Mouse (Mus musculus) layer of hippocampus, adult 11-12 months (tissue): ENCODE measurements around the gene Galnt10.

Experiments used
- DNase-seq: peaks from one replicate; pipeline ENCODE4 v3.0.0; 2022; ENCODE audit warnings: low spot score

Gene Galnt10

DNA sequence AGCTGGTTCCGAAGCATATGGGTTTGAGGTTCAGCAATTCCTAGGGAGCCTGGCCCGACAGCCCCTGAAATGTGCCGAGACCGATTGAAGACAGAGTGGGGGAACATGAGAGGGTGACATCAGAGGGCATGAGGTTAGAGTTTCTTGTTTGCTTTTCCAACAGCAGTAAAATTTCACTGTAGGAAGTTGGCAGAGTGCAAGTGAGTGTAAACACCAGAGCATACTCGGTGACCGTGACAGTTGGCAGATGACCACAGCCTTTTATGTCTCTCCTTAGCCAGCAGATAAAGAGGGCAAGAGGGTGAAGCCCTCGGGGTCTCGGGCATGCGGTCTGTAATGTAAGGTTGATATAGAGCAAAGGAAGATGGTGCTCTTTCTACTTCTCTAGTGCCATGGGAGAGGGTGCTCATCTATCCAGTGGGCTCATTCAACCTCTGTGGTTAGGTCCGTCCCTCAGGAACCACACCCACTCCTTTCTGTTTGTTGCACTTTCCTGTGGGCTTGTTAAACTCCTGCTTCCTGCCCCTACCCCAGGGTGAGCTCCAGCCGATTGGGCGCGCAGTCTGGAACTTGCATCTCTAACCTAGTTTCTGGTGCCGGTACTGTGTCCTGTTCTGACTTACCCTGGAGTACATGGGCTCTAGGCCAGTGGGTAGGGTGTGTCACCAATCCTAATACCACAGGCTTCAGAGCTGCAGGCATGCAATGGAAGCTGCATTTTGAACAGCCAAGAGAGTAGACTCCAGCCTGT is 43.1 kb downstream of the Galnt10 start:
- DNase-seq = no peak

DNA sequence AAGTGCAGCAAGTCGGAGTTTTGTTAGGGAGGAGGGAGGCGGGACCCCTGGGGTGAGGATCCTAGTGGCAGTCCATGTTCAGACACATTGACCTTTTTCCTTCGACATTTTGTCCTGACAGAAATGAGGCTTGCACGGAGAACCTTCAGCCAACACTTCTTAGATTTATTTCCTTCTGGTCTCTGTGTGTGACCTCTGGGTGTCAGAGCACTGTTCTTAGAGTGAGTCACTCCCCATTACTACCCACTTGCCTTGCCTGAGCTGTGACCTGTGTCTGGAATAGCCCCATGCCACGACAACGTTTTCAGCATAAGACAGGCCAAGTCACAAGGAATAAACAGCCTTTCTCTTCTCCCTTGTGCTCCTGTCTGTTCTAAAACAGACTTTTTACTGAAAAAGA is 44.6 kb downstream of the Galnt10 start:
- no peak for DNase-seq

DNA sequence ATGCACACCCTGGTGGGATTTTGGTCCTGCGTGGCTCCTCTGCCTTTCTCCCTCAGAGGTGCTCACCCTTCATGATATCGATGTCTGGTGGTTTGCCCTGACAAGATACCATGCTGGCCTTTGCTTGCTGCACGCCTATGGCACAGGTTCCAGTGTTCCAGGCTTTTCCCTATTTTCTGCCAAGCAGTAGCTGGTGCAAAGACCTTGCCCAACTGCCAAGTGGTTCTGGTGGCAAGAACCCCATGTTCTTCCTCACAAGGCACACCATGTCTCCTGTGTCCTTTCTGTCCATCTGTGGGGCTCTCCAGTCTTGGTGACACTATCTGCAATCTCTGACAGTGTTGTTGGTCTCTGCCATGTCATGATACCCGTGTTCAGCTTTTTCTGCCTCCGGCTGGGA is 45.6 kb downstream of the Galnt10 start:
- DNase-seq = no peak

DNA sequence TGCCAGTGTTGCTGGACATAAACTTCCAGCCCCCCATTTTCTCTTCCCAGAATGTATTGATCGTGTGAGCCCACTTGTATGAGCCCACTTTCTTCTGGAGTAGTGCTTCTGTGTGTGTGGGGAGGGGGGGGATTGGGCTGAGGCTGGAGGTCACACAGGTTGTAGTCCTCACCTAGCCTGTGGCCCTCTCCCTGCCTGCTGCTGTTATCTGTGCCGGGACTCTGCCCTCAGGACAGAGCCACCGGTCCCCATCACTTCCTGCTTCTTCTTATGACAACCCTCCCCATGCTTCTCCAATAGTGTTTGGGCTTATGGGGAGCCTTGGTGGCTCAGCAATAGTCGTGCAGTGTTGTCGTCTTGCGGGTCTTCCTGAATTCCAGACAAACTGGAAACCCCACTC is 46.7 kb downstream of the Galnt10 start:
- DNase-seq = no peak

DNA sequence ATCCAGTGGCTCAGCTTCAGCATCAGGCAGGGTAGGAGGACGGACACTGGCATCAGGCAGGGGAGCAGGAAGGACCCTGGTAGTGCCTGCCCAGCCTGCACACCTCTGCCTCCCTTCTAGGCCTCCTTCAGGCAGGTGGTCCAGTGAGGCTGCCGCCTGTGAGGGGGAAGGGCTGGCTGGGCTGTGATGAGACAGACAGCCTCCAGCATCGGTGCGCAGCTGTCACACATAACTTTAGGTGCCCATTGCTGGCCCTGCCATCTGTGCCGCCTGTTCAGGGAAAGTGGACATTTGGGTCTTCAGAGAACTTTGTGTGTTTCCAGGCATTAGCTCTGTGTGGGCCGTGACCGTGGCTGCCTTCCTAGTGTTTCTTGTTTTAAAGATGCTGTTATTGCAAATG is 47.5 kb downstream of the Galnt10 start:
- no peak for DNase-seq

DNA sequence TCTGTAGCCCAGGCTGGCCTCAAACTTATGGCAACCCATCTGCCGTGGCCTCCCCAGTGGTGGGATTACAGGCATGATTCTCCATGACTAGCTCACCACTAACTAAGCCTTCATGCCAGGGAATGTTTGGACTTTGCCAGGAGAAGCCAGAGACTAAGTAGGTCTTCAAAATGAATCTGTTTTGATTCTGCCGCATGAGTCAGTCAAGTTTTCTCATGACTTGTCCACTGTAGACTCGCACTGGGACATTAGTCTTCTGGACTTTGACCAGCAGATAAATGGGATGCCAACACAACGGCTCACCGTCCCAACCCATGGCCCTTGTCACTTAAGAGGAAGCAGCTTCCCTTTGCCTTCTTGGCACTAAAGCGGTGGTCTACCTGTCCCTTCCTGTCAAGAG is 49.2 kb downstream of the Galnt10 start:
- no peak for DNase-seq

DNA sequence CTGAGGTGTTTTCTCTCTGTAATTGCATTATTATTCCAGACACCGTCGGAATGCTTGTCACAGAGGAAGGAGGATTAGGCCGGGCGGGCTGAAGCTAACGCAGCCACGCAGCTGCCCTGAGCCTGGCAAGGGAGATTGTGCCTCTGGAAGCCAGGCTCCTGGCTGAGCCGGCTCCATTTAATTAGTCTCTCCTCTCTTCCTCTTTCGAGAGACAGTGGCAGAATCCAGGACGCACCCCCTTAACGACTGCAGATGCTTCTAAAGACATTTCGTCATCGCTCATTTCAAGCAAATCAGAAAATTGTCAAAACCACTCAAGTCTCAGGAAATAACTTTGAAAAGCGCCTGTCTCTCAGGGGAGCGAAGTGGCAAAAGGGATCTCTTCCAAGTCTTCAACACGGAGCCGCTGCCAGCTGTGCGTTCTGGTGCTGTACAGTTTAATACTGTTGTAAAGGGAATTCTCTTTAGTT is 51.0 kb downstream of the Galnt10 start:
- no peak for DNase-seq

DNA sequence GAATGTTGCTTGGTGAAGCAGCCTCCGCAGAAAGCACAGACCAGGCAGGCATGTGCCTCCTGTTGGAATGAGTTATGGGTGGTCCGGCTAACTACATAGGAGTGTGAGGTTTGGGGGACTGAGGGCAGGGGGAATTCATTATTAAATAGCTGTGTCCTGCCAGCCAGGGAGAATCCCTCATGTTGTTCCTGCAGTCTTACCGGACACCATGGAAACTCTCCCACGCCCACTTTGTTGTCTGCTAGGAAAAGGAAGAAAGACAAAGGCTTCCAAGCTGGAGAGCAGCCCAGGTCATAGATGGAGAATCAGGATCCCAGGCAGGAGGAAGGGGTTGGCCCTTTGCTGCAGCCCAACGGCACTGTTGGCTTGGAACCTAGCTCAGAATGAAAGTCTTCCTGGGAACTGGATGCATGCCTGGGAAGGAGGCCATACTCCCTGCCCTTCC is 51.6 kb downstream of the Galnt10 start:
- DNase-seq = no peak

DNA sequence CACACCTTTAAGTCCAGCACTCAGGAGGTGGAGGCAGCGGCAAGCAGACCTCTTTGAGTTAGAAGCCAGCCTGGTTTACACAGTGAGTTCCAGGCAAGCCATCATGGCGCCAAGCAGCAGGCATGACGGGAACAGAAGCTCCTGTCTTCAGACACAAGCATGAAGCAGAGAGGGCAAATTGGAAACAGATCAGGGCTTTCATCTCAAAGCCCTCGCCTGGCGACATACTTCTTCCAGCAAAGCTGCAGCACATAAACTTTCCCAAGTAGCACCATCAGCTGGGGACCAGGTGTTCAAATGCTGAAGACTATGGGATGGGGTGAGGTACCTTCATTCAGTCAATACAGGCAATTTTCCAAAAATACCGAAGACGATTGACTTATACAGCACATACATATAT is 54.9 kb downstream of the Galnt10 start:
- DNase-seq = no peak

DNA sequence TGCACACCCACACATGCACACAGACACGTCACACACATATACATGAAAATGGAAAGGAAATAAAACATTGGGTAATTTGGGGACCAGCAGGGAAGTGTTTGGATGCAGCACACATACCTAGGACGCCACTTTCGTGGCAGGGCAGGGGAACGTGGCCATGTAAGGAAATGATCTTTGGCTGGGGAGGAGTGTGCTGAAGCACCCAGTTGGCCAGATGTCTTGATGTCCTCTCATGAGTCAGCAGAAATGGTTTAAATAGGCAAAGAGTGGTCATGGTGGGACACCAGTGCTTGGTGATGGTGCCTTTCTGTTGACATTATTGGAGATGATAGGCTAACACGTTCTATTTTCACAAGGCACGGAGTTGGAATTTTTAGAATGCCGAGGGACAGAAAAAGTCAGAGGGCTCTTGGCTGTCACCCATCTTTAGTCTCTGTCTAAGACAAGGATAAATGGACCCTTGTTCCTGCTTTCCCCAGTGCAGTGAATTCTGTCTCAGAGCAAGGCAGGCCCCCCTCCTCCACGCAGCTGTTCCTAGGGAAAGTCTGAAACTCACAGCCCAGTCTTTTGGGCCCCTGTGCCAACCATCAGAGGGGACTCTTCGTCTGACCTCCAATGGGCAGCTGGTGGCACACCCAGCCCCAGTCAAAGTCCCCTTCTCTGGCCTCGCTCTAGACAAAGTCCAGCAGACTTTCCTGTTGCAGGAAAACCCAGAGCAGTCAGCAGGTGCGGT is 56.1 kb downstream of the Galnt10 start:
- no peak for DNase-seq

DNA sequence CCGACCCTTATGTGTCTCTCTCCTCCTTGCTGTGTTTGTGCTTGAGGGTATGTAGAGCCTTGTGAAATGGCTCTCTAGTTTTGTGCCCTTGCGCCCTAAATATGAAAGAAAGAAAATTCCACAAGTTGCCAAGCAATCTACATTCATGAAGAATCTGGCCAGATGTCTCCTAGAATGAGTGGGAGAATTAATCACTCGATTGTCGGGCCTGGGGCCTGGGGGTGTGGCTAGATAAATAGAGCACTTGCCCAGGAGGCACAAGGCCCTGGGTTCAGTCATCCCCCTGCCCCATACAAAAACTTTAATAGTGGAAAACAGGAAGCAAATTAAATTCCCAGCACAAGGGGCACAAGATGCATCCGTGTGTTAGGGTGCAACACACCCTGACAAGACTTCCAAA is 56.7 kb downstream of the Galnt10 start:
- DNase-seq = no peak

DNA sequence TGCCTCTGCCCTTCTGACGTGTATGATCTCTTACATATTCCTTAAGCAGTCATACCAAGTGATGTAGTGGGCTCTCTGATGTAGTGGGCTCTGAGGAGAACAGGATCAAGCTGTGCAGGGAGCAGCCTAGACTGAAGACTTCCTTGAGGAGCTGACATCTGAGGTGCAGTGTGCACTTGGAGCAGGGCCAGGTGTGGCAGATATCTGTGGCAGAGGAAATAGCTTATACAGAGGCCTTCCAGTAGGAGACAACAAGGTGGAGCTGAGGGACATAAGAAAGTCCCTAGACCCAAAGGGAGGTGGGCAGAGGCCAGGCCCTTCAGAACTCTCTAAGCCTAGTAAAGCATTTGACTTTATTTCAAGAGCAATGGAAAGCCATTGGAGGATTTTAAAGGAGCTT is 61.4 kb downstream of the Galnt10 start:
- DNase-seq = no peak

DNA sequence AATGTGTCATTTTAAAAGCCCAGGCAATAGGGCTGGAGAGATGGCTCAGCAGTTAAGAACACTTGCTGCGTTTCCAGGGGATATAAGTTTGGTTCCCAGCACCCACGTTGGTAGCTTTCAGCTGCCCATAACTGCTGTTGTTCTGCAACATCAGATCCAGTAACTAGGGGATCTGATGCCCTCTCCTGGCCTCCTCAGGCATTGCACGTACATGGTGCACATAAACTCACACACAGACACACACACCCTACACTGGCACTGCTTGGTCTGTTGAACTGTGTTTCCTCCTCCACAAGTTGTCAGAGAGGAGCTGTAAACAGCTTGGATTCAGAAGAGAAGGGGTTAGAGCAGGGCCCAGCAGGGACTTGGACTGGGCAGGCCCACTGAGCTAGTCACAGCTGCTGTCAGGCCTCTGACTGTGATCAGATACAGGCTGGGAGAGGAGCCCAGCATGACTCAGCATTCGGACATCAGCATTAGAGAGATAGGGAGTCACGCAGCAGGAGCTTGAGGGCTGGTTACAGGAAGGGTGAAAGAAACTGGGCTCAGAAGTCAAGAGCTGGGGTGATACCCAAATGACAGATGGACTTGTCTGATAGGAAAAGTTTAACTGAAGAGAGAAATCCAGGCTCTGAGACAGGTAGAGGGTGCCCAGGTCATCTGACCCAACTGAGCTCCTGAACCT is 62.0 kb downstream of the Galnt10 start:
- no peak for DNase-seq

DNA sequence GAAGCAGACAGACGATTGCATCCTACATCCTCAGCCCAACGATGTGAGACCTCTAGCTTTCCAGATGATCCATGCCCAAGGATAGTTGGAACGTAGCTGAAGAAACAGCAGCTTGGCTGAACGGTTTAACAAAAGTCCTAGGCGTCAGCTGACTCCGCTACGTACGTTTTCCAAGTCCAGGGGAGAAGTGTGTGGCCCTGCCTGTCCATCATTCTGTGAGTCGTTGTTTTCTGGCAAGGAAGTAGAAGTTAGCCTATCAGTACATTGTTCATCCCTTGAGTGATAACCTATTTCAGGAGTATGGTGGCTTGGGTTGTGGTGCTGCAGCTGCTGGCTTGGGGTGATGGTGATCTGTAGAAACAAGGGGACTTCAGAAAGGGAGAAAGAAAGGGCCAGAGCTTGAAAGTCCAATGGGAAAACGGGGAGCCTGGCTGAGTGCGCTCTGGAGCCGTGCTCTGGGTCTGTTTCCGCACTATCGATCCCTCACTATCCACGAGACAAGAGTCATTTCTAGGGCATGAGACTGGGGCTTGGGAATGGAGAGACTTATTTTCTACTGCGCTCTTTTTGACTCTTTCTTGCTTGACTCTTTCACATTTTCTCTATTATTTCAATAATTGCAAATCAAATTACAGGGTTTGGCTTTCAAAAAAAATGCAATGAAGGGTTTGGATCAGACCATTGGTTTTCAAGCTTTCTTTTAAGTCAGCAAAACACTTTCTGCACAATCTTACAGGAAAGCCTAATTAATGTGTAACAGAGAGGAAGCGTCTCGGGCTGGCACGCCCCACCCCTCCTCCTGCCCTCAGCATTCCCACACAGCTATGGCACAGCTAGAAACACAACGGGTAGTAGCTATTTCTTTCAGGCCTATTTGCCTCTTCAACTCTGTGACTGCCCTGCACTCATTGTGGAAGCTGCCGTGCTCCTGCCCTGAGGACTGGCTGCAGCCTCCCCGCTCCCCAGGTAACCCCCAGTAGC is 63.2 kb downstream of the Galnt10 start:
- no peak for DNase-seq

DNA sequence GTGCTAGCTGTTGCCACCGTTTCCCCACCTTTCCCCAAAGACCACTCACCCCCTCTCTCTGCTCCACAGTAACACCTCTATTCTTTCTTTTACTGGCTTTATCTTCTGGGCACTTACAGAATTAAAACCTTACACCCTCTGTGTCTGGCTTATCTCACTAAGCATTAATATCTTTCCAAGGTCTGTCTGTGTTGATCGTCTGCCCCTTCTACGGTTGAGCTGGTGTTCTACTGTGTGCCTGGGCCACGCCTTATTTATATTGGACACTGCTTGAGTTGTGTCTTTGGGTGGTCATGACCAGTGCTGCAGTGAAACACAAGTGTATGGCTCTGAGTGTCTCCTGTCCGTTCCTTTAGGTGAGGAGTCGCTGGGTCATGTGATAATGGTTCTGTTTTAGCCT is 68.7 kb downstream of the Galnt10 start:
- no peak for DNase-seq

DNA sequence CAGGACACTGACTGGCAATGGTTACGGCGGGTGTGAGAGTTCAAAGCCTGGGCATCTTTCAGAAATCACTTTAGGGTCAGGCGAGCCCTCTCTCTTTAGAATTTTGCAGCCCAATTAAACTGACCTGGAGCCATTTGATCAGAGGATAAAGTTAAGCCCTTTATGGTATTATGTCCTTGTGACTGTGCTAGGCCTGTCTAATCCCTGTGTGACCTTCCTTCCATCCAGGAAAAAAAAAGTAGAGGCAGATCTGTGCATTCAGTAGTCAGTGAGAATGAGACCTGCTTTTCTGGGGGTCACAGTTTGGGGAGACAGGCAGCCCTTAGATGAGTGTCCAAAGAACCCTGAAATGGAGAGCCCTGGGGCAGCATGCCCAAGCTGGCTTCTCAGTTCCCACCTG is 71.5 kb downstream of the Galnt10 start:
- no peak for DNase-seq

DNA sequence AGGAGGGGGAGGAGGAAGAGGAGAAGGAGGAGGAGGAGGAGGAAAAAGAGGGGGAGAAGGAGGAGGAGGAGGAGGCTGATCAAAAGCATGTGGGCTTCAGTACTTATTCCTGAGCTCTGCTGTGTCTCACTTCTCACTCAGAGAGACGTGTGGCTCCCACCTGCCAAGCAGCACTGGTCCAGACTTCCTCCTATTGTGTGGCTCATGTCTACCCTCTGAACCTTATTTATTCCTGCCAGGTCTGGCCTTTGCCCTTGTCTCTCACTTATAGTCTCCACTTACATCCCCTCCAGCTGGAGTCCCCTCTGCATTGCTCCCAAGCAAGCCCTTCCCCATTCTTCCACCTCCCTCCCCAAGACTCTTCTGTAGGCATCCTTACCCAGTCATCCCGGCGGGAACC is 72.2 kb downstream of the Galnt10 start:
- DNase-seq = no peak

DNA sequence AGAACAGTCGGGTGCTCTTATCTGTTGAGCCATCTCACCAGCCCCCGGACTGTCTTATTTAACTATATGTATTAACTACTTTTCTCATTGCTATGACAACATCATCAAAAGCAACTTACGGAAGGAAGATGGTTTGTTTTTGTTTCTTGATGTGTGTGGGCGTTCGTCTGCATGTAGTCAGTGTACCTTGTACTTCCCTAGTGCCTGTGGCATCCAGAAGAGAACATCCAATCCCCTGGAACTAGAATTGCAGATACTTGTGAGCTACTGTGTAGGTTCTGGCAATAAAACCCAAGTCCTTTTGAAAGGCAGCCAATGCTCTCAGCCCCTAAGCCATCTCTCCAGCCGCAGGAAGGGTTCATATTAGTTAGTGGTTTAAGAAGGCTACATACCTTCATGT is 72.8 kb downstream of the Galnt10 start:
- no peak for DNase-seq

DNA sequence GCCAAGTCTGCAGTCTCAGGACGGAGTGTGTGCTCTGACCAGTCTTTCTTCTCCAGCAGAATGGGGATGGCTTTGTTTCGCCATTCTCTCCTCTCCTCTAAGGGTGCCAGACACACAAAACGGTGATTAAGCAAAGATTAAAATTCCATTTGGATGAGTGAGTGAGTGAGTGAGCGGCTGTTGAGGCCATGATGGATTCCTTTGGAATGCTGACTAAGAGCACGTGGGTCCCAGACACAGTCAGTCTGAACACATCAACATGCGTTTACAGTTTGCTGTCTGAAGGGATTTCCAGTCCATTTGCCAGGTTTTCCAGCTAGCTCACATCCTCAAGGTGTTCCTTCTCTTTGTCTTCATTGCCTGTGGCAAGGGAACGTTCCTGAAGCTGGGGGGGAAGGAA is 74.4 kb downstream of the Galnt10 start:
- no peak for DNase-seq

DNA sequence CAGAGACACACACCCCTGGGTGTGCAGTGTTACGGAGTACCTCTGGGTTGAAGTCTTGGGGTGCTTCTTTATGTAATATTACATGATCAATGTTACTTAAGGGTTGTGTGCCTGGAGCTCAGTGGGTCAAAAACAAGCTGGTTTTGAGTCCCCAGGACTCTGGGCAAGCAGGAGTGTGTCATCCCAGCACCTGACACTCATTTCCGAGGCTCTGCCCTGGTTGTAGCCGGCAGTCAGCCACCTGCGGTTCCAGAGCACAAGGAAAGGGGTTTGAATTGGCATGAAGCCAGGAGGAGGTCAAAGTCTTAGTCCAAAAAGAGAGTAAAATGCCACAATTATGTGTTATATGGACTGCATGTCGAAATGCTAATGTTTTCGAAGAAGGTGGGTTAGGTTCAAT is 74.8 kb downstream of the Galnt10 start:
- DNase-seq = no peak

DNA sequence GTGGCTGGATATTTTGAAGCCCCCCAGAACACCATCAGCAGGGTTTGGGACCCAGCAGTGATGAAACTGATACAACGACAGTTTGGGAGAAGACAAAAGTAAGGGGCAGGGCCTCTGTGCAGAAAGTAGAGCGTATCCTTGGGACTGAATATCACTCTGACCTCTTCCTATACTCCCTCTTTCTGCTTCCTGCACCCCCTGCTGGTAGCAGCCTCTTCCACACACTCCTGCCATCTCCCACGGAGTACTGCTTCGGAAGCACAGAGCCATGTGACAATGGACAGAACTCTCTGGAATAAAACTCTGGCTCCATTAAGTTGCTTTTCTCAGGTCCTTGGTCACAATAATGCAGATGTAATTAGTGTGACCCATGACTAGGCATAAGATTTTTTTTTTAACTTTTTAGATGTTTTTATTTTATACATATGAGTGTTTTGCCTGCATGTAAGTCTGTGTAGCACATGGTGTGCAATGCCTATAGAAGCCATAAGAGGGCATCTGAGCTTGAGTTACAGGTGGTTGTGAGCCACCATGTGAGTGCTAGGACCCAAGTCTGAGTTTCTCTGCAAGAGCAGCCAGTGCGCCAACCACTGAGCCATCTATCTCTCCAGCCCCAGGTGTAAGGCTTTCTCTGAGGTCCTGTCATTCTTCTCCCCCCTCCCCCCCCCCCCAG is 79.7 kb downstream of the Galnt10 start:
- DNase-seq = no peak
